Mouse (Mus musculus) forebrain, embryonic 12.5 days (tissue): ENCODE data around the gene Mtmr3. TPM values are rescaled to one million over a fixed set of nuclear protein-coding genes. Genes with fewer than 3 reads are reported as not detected.

Source experiments
- ATAC-seq: fragments of 200-750 bp; cut with Nextera tagmentation; 2 replicates; pipeline ENCODE4 v1.8.0; 2017; ENCODE audit warnings: moderate TSS enrichment; ENCODE audit not compliant: low FRiP score
- H3K27ac ChIP-seq: fragments of 300-500 bp; sonication (generic); 2 replicates; pipeline ENCODE4 v1.5.1; 2016; ENCODE audit warnings: mild to moderate bottlenecking
- H3K27me3 ChIP-seq: fragments of 300-500 bp; sonication (generic); 2 replicates; pipeline ENCODE4 v1.6.1; 2016; ENCODE audit warnings: mild to moderate bottlenecking
- H3K36me3 ChIP-seq: fragments of 300-500 bp; sonication (generic); replicated peaks from 2 replicates; pipeline ENCODE4 v1.6.1; 2016; ENCODE audit warnings: mild to moderate bottlenecking
- H3K4me1 ChIP-seq: fragments of 300-500 bp; sonication (generic); 2 replicates; pipeline ENCODE4 v1.6.1; 2016
- H3K4me2 ChIP-seq: fragments of 300-500 bp; sonication (generic); 2 replicates; pipeline ENCODE4 v1.6.1; 2016; ENCODE audit warnings: mild to moderate bottlenecking, moderate library complexity
- H3K4me3 ChIP-seq: fragments of 300-500 bp; sonication (generic); replicated peaks from 2 replicates; pipeline ENCODE4 v1.5.1; 2016; ENCODE audit warnings: mild to moderate bottlenecking
- H3K9ac ChIP-seq: fragments of 300-500 bp; sonication (generic); 2 replicates; pipeline ENCODE4 v1.6.1; 2016; ENCODE audit warnings: mild to moderate bottlenecking
- H3K9me3 ChIP-seq: fragments of 300-500 bp; sonication (generic); 2 replicates; pipeline ENCODE4 v1.6.1; 2016
- WGBS: fragments of 180-500 bp; shearing (Covaris S2); methylation state at CpG from one replicate; pipeline ENCODE4 v1.1.7; 2016; 5-methylcytosine and 5-hydroxymethylcytosine counted together
- polyA plus RNA-seq: library from polyadenylated mRNA; unstranded; fragments of >200 nt; fragmentation: Nextera tagmentation; extraction: Ambion mirVana; gene quantifications from 2 replicates; pipeline ENCODE4 v1.2.1, GENCODE M21; 2016

The Mtmr3 gene
- polyA plus RNA-seq, 1 experiment from 2014 or later = 46.5 TPM

GRCm38 (mm10) chr11:4471734-4472133 is 122.9 kb downstream of the Mtmr3 start:
- H3K27ac ChIP-seq = no peak overlapping the region
- WGBS = 83% methylated on average over 5 of the region's 5 CpGs
- H3K9me3 ChIP-seq = no peaks in the 10 kb centered on the region
- H3K27me3 ChIP-seq = no peaks in the 10 kb centered on the region
- ATAC-seq = no peak
- H3K36me3 ChIP-seq = no peaks in the 10 kb centered on the region
- H3K4me1 ChIP-seq = peaks cover 7% of the 10 kb centered on the region
- H3K4me3 ChIP-seq = no peak overlapping the region
- no peak overlapping the region for H3K4me2 ChIP-seq
- H3K9ac ChIP-seq = no peak overlapping the region

- ATAC-seq = no peak
- no peaks in the 10 kb centered on the region for H3K36me3 ChIP-seq
- no peak overlapping the region for H3K4me3 ChIP-seq
- no peaks in the 10 kb centered on the region for H3K9me3 ChIP-seq
- H3K4me2 ChIP-seq = no peak overlapping the region
- peaks cover 7% of the 10 kb centered on the region for H3K4me1 ChIP-seq
- H3K9ac ChIP-seq = no peak overlapping the region
- no peaks in the 10 kb centered on the region for H3K27me3 ChIP-seq
- H3K27ac ChIP-seq = no peak overlapping the region
Observed at GRCm38 (mm10) chr11:4471251-4471650, 123.4 kb downstream of the Mtmr3 start.

GRCm38 (mm10) chr11:4469091-4469490 is 125.6 kb downstream of the Mtmr3 start:
- no peaks in the 10 kb centered on the region for H3K9me3 ChIP-seq
- WGBS = 61% methylated on average over 5 of the region's 5 CpGs
- peaks cover 7% of the 10 kb centered on the region for H3K4me1 ChIP-seq
- H3K9ac ChIP-seq = no peak overlapping the region
- no peak overlapping the region for H3K4me3 ChIP-seq
- H3K4me2 ChIP-seq = no peak overlapping the region
- H3K27me3 ChIP-seq = no peaks in the 10 kb centered on the region
- H3K27ac ChIP-seq = no peak overlapping the region
- H3K36me3 ChIP-seq = no peaks in the 10 kb centered on the region
- no peak for ATAC-seq

GRCm38 (mm10) chr11:4467436-4467835 is 127.2 kb downstream of the Mtmr3 start:
- Histone ChIP-seq H3K4me2 (no peak overlapping the region), H3K9ac (no peak overlapping the region), H3K4me3 (no peak overlapping the region), H3K36me3 (no peaks in the 10 kb centered on the region), H3K9me3 (no peaks in the 10 kb centered on the region), H3K4me1 (peaks cover 2% of the 10 kb centered on the region; the same call in 1 of the 2 replicates), H3K27me3 (no peaks in the 10 kb centered on the region), H3K27ac (no peak overlapping the region)
- no peak for ATAC-seq
- WGBS = 97% methylated on average over 1 of the region's 1 CpGs

GRCm38 (mm10) chr11:4466191-4466590 is 128.5 kb downstream of the Mtmr3 start:
- ATAC-seq = no peak
- no peak overlapping the region for H3K27ac ChIP-seq
- no peaks in the 10 kb centered on the region for H3K27me3 ChIP-seq

GRCm38 (mm10) chr11:4464616-4465015 is 130.0 kb downstream of the Mtmr3 start:
- no peaks in the 10 kb centered on the region for H3K36me3 ChIP-seq
- WGBS = 92% methylated on average over 4 of the region's 4 CpGs
- ATAC-seq = no peak
- H3K9me3 ChIP-seq = no peaks in the 10 kb centered on the region
- no peaks in the 10 kb centered on the region for H3K4me1 ChIP-seq
- H3K9ac ChIP-seq = no peak overlapping the region
- H3K4me2 ChIP-seq = no peak overlapping the region
- no peak overlapping the region for H3K4me3 ChIP-seq
- H3K27me3 ChIP-seq = no peaks in the 10 kb centered on the region
- no peak overlapping the region for H3K27ac ChIP-seq

More at GRCm38 (mm10) chr11:4466191-4466590, 128.5 kb downstream of the Mtmr3 start:
- Histone ChIP-seq H3K4me3 (no peak overlapping the region), H3K4me2 (no peak overlapping the region), H3K4me1 (no peaks in the 10 kb centered on the region), H3K9me3 (no peaks in the 10 kb centered on the region), H3K36me3 (no peaks in the 10 kb centered on the region), H3K9ac (no peak overlapping the region)
- 85% methylated on average over 4 of the region's 4 CpGs for WGBS

- Histone ChIP-seq H3K4me1 (no peaks in the 10 kb centered on the region), H3K9me3 (no peaks in the 10 kb centered on the region), H3K4me2 (no peak overlapping the region), H3K36me3 (no peaks in the 10 kb centered on the region), H3K9ac (no peak overlapping the region), H3K27ac (no peak overlapping the region), H3K27me3 (no peaks in the 10 kb centered on the region), H3K4me3 (no peak overlapping the region)
- WGBS = 85% methylated on average over 1 of the region's 1 CpGs
- ATAC-seq = no peak
Observed at GRCm38 (mm10) chr11:4464186-4464585, 130.5 kb downstream of the Mtmr3 start.

GRCm38 (mm10) chr11:4462868-4463267 is 131.8 kb downstream of the Mtmr3 start:
- H3K4me2 ChIP-seq = no peak overlapping the region
- H3K9me3 ChIP-seq = no peaks in the 10 kb centered on the region
- 44% methylated on average over 2 of the region's 2 CpGs for WGBS
- no peaks in the 10 kb centered on the region for H3K4me1 ChIP-seq
- no peak for ATAC-seq
- H3K9ac ChIP-seq = no peak overlapping the region
- no peaks in the 10 kb centered on the region for H3K27me3 ChIP-seq
- no peak overlapping the region for H3K27ac ChIP-seq
- no peaks in the 10 kb centered on the region for H3K36me3 ChIP-seq
- H3K4me3 ChIP-seq = no peak overlapping the region

GRCm38 (mm10) chr11:4461154-4461553 is 133.5 kb downstream of the Mtmr3 start:
- no peak overlapping the region for H3K4me2 ChIP-seq
- no peaks in the 10 kb centered on the region for H3K27me3 ChIP-seq
- H3K4me3 ChIP-seq = no peak overlapping the region
- H3K36me3 ChIP-seq = no peaks in the 10 kb centered on the region
- no peak overlapping the region for H3K9ac ChIP-seq
- ATAC-seq = no peak
- H3K27ac ChIP-seq = no peak overlapping the region
- no peaks in the 10 kb centered on the region for H3K9me3 ChIP-seq
- H3K4me1 ChIP-seq = no peaks in the 10 kb centered on the region
- WGBS = 37% methylated on average over 12 of the region's 12 CpGs

- Histone ChIP-seq H3K4me3 (no peak overlapping the region), H3K27ac (no peak overlapping the region), H3K4me2 (no peak overlapping the region), H3K27me3 (no peaks in the 10 kb centered on the region), H3K9me3 (no peaks in the 10 kb centered on the region), H3K4me1 (no peaks in the 10 kb centered on the region), H3K36me3 (no peaks in the 10 kb centered on the region), H3K9ac (no peak overlapping the region)
- ATAC-seq = no peak
- 76% methylated on average over 5 of the region's 5 CpGs for WGBS
Observed at GRCm38 (mm10) chr11:4460615-4461014, 134.0 kb downstream of the Mtmr3 start.

GRCm38 (mm10) chr11:4454895-4455535 is 139.6 kb downstream of the Mtmr3 start:
- Histone ChIP-seq H3K9me3 (no peaks in the 10 kb centered on the region), H3K4me1 (peaks cover 2% of the 10 kb centered on the region; the same call in 1 of the 2 replicates), H3K27ac (no peak overlapping the region), H3K36me3 (no peaks in the 10 kb centered on the region), H3K9ac (no peak overlapping the region), H3K4me3 (no peak overlapping the region), H3K27me3 (peaks cover 4% of the 10 kb centered on the region), H3K4me2 (no peak overlapping the region)
- WGBS = 81% methylated on average over 8 of the region's 8 CpGs
- no peak for ATAC-seq

- WGBS = 83% methylated on average over 12 of the region's 12 CpGs
- Histone ChIP-seq H3K4me1 (peaks cover 2% of the 10 kb centered on the region; the same call in 1 of the 2 replicates), H3K9me3 (no peaks in the 10 kb centered on the region)
Observed at GRCm38 (mm10) chr11:4452467-4453184, 142.0 kb downstream of the Mtmr3 start.

GRCm38 (mm10) chr11:4451116-4451515 is 143.5 kb downstream of the Mtmr3 start:
- Histone ChIP-seq H3K4me2 (no peak overlapping the region), H3K36me3 (no peaks in the 10 kb centered on the region), H3K9me3 (no peaks in the 10 kb centered on the region), H3K4me1 (peaks cover 2% of the 10 kb centered on the region; the same call in 1 of the 2 replicates), H3K27me3 (peaks cover 4% of the 10 kb centered on the region), H3K27ac (no peak overlapping the region), H3K9ac (no peak overlapping the region), H3K4me3 (no peak overlapping the region)
- ATAC-seq = no peak
- WGBS = 21% methylated on average over 9 of the region's 9 CpGs

More at GRCm38 (mm10) chr11:4452467-4453184, 142.0 kb downstream of the Mtmr3 start:
- Histone ChIP-seq H3K27me3 (peaks cover 4% of the 10 kb centered on the region), H3K27ac (no peak overlapping the region), H3K4me2 (no peak overlapping the region), H3K36me3 (no peaks in the 10 kb centered on the region), H3K4me3 (no peak overlapping the region), H3K9ac (no peak overlapping the region)
- no peak for ATAC-seq
